Mouse (Mus musculus): Measurements from ENCODE around the gene 1190005I06Rik.

DNA sequence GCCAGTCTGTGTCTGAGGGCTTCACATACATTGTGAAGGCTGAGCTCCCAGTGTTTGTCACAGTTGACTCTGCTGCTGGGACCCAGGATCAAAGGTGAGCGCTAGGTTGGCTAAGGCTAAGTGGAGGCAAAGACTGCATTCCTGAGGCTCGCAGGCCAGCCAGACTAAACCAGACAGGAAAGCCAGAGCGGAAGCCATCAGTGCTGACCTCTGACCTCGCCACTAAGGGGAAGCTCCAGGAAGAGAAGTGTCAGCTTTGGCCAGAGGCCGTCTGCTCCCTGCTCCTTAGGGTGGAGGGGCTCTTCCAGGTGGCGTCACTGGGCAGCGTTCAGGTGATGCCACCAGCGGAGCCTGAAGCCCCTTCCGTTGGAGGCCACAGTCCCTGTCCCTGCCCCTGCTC is 71.6 kb downstream of the 1190005I06Rik start:
- TF ChIP-seq CTCF (IDR thresholded peaks at IDR 0.05) (no peak), EP300 (IDR thresholded peaks at IDR 0.05) (no peak)
